In the genomic region with DNA sequence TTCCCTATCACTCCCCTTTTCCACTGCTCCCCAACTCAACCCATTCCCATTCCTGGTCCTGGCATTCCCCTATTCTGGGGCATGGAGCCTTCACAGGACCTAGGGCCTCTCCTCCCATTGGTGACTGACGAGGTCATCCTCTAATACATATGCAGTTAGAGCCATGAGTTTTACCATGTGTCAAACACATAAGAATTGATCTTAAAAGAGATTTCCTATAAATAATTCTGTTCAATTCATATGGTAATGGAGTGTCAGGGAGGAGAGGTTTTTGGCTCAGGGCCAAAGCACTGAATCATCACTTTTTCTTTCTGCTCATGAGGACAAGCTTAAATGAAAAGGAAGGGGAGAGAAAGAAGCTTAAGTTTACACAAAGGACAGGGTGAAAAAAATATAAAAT, we compare ENCODE assay signal across 13 mouse cellular contexts. TPM values are rescaled to one million over a fixed set of nuclear protein-coding genes. Genes with fewer than 3 reads are reported as not detected.
A peak's percentile ranks its signal among the peaks of the same experiment; 100 is the strongest.
DNase-seq lines count a peak whose midpoint lies in the region; ATAC-seq and TF ChIP-seq lines count a peak whose summit lies in the region.
"Had no signal": no experiment of that assay in that cellular context is flagged by ENCODE, and none has a peak within 500 bp of the region (broad histone marks: within the 10 kb centered on the region; RNA-seq: fewer than 3 reads in every experiment).

No protein-coding gene starts in this region.

- H3K27me3 ChIP-seq in neural tube, embryonic 12.5 days (replicated peaks), result no peaks in the 10 kb centered on the region
- H3K27me3 ChIP-seq in neural tube, embryonic 15.5 days (replicated peaks), result no peaks in the 10 kb centered on the region
- no peaks in the 10 kb centered on the region for H3K27me3 ChIP-seq in forebrain, embryonic 12.5 days
- no peaks in the 10 kb centered on the region for H3K27me3 ChIP-seq in midbrain, postnatal 0 days (ENCODE audit: insufficient read depth, low read length)
- H3K27me3 ChIP-seq in heart, embryonic 12.5 days (replicated peaks), result no peaks in the 10 kb centered on the region
- H3K27me3 ChIP-seq: liver, embryonic 15.5 days had no signal

- peak; percentile 57; the same call in 1 of the 2 replicates for ATAC-seq in neural tube, embryonic 12.5 days (ENCODE audit: low FRiP score, low read depth)
- ATAC-seq in neural tube, embryonic 15.5 days (ENCODE audit: low FRiP score), result no peak
- peak; percentile 67 for ATAC-seq in forebrain, embryonic 12.5 days (ENCODE audit: low FRiP score)
- ATAC-seq in midbrain, postnatal 0 days (ENCODE audit: low FRiP score), result no peak
- no peak for ATAC-seq in heart, embryonic 12.5 days (ENCODE audit: insufficient number of reproducible peaks, low FRiP score)

- no peak overlapping the region for H3K4me2 ChIP-seq in neural tube, embryonic 12.5 days (replicated peaks)
- no peak overlapping the region for H3K4me2 ChIP-seq in neural tube, embryonic 15.5 days
- H3K4me2 ChIP-seq in forebrain, embryonic 12.5 days, result no peak overlapping the region
- H3K4me2 ChIP-seq in midbrain, postnatal 0 days (ENCODE audit: low read depth, low read length, poor library complexity, severe bottlenecking), result no peak overlapping the region
- no peak overlapping the region for H3K4me2 ChIP-seq in heart, embryonic 12.5 days
- H3K4me2 ChIP-seq: liver, embryonic 15.5 days had no signal

- no peak overlapping the region for H3K27ac ChIP-seq in neural tube, embryonic 12.5 days
- no peak overlapping the region for H3K27ac ChIP-seq in neural tube, embryonic 15.5 days (replicated peaks)
- 0 out of 2 replicates have a peak overlapping the region, but pooled peaks have one; percentile 5 for H3K27ac ChIP-seq in forebrain, embryonic 12.5 days
- H3K27ac ChIP-seq in midbrain, postnatal 0 days (ENCODE audit: low read depth, low read length), result no peak overlapping the region
- H3K27ac ChIP-seq in heart, embryonic 12.5 days (ENCODE audit: poor library complexity, severe bottlenecking), result no peak overlapping the region
- H3K27ac ChIP-seq: gastrocnemius, adult 2 months; left cerebral cortex, adult 2 months; liver, embryonic 15.5 days; stomach, postnatal 0 days had no signal

- no peak overlapping the region for H3K4me3 ChIP-seq in neural tube, embryonic 12.5 days
- H3K4me3 ChIP-seq in neural tube, embryonic 15.5 days (replicated peaks), result no peak overlapping the region
- H3K4me3 ChIP-seq in forebrain, embryonic 12.5 days (replicated peaks), result no peak overlapping the region
- H3K4me3 ChIP-seq in midbrain, postnatal 0 days (ENCODE audit: low read depth, low read length), result no peak overlapping the region
- H3K4me3 ChIP-seq in heart, embryonic 12.5 days, result no peak overlapping the region
- H3K4me3 ChIP-seq: gastrocnemius, adult 2 months; left cerebral cortex, adult 2 months; liver, embryonic 15.5 days had no signal

- H3K9ac ChIP-seq in neural tube, embryonic 12.5 days, result no peak overlapping the region
- H3K9ac ChIP-seq in neural tube, embryonic 15.5 days (replicated peaks), result no peak overlapping the region
- no peak overlapping the region for H3K9ac ChIP-seq in forebrain, embryonic 12.5 days
- H3K9ac ChIP-seq in midbrain, postnatal 0 days (replicated peaks; ENCODE audit: low read length, poor library complexity, severe bottlenecking), result no peak overlapping the region
- H3K9ac ChIP-seq in heart, embryonic 12.5 days, result no peak overlapping the region
- H3K9ac ChIP-seq: liver, embryonic 15.5 days had no signal

- H3K4me1 ChIP-seq in neural tube, embryonic 12.5 days, result peaks cover 9% of the 10 kb centered on the region; the same call in 1 of the 2 replicates
- no peaks in the 10 kb centered on the region for H3K4me1 ChIP-seq in neural tube, embryonic 15.5 days
- H3K4me1 ChIP-seq in forebrain, embryonic 12.5 days, result peaks cover 10% of the 10 kb centered on the region
- H3K4me1 ChIP-seq in midbrain, postnatal 0 days (ENCODE audit: insufficient read depth, low read length), result peaks cover 2% of the 10 kb centered on the region; the same call in 1 of the 2 replicates
- no peaks in the 10 kb centered on the region for H3K4me1 ChIP-seq in heart, embryonic 12.5 days (replicated peaks)

- H3K9me3 ChIP-seq in neural tube, embryonic 12.5 days, result no peaks in the 10 kb centered on the region
- no peaks in the 10 kb centered on the region for H3K9me3 ChIP-seq in neural tube, embryonic 15.5 days (replicated peaks)
- no peaks in the 10 kb centered on the region for H3K9me3 ChIP-seq in forebrain, embryonic 12.5 days
- no peaks in the 10 kb centered on the region for H3K9me3 ChIP-seq in midbrain, postnatal 0 days (ENCODE audit: low read length)
- no peaks in the 10 kb centered on the region for H3K9me3 ChIP-seq in heart, embryonic 12.5 days (replicated peaks)
- H3K9me3 ChIP-seq: liver, embryonic 15.5 days had no signal

- DNase-seq in cerebellum, postnatal 14 days, result peak; percentile 42 to 45
- DNase-seq in cerebellum, adult 9-11 months, result no peak
- DNase-seq in midbrain, postnatal 0 days (ENCODE audit: low spot score), result peak; percentile 37
- DNase-seq in urinary bladder, postnatal 4 days (ENCODE audit: low spot score in 2 of 2), result no peak
- DNase-seq: gastrocnemius, adult 2 months; heart, postnatal 14 days had no signal

- no peaks in the 10 kb centered on the region for H3K36me3 ChIP-seq in neural tube, embryonic 12.5 days
- H3K36me3 ChIP-seq in neural tube, embryonic 15.5 days, result no peaks in the 10 kb centered on the region
- H3K36me3 ChIP-seq in forebrain, embryonic 12.5 days (replicated peaks), result 0 out of 2 replicates have a peak, but pooled peaks cover 2% of the 10 kb centered on the region
- H3K36me3 ChIP-seq in midbrain, postnatal 0 days (ENCODE audit: insufficient read depth, low read length), result no peaks in the 10 kb centered on the region
- H3K36me3 ChIP-seq in heart, embryonic 12.5 days, result no peaks in the 10 kb centered on the region
- H3K36me3 ChIP-seq: liver, embryonic 15.5 days had no signal

- WGBS in neural tube, embryonic 12.5 days, result 25% methylated on average over 1 of the region's 1 CpGs
- 18% methylated on average over 1 of the region's 1 CpGs for WGBS in neural tube, embryonic 15.5 days
- 14% methylated on average over 1 of the region's 1 CpGs for WGBS in forebrain, embryonic 12.5 days
- WGBS in midbrain, postnatal 0 days, result 16% methylated on average over 1 of the region's 1 CpGs
- 74% methylated on average over 1 of the region's 1 CpGs for WGBS in heart, embryonic 12.5 days

- no peak for TF ChIP-seq CTCF in midbrain, postnatal 0 days (IDR thresholded peaks at IDR 0.05)

RNA-seq across cellular contexts. Expression of a gene that starts 7.4 kb away (rescaled TPM):
- 14.6 and 15.9 TPM in 2 replicates for polyA plus RNA-seq in neural tube, embryonic 12.5 days (2016; fragmentation: Nextera tagmentation; extraction: Ambion mirVana)
- polyA plus RNA-seq in neural tube, embryonic 15.5 days (2015; fragmentation: Nextera tagmentation; extraction: Ambion mirVana), result 23.3 and 27.0 TPM in 2 replicates
- 29.1 and 29.2 TPM in 2 replicates for polyA plus RNA-seq in forebrain, embryonic 12.5 days (2016; fragmentation: Nextera tagmentation; extraction: Ambion mirVana)
- total RNA-seq in midbrain, postnatal 0 days (2014; rRNA removed), result 29.1 and 31.6 TPM in 2 replicates
- 32.9 and 33.5 TPM in 2 replicates for polyA plus RNA-seq in midbrain, postnatal 0 days (2015; fragmentation: Nextera tagmentation; extraction: Ambion mirVana)
- polyA plus RNA-seq in heart, embryonic 12.5 days (2016; fragmentation: Nextera tagmentation; extraction: Ambion mirVana), result 38.0 and 41.7 TPM in 2 replicates

RNA-seq across cellular contexts. Expression of a gene that starts 10.6 kb away (rescaled TPM):
- polyA plus RNA-seq in neural tube, embryonic 12.5 days (2016; fragmentation: Nextera tagmentation; extraction: Ambion mirVana), result 1.8 and 2.3 TPM in 2 replicates
- 3.4 and 4.0 TPM in 2 replicates for polyA plus RNA-seq in neural tube, embryonic 15.5 days (2015; fragmentation: Nextera tagmentation; extraction: Ambion mirVana)
- polyA plus RNA-seq in forebrain, embryonic 12.5 days (2016; fragmentation: Nextera tagmentation; extraction: Ambion mirVana), result 2.6 and 3.0 TPM in 2 replicates
- total RNA-seq in midbrain, postnatal 0 days (2014; rRNA removed), result 1.6 and 6.5 TPM in 2 replicates
- 2.7 and 3.5 TPM in 2 replicates for polyA plus RNA-seq in midbrain, postnatal 0 days (2015; fragmentation: Nextera tagmentation; extraction: Ambion mirVana)
- 0.29 and 0.49 TPM in 2 replicates for polyA plus RNA-seq in heart, embryonic 12.5 days (2016; fragmentation: Nextera tagmentation; extraction: Ambion mirVana)

Comparison
In these comparisons a context has a peak if more than half of its experiments do, and no peak if none do; other contexts are left out.
1. DNase-seq: peak in cerebellum, postnatal 14 days (2 of 2) and midbrain, postnatal 0 days (single experiment); none in cerebellum, adult 9-11 months (single experiment) and urinary bladder, postnatal 4 days (0 of 2).
2. ATAC-seq: peak in neural tube, embryonic 12.5 days (single experiment) and forebrain, embryonic 12.5 days (single experiment); none in neural tube, embryonic 15.5 days (single experiment), midbrain, postnatal 0 days (single experiment) and heart, embryonic 12.5 days (single experiment).